Mouse (Mus musculus): ENCODE measurements at regions not wholly inside any gene's neighbourhood (a gene's known extent, or its start where the extent isn't known, plus 50 kb on each side); places are given as distances from the start of the nearest gene placed in this dataset.

DNA sequence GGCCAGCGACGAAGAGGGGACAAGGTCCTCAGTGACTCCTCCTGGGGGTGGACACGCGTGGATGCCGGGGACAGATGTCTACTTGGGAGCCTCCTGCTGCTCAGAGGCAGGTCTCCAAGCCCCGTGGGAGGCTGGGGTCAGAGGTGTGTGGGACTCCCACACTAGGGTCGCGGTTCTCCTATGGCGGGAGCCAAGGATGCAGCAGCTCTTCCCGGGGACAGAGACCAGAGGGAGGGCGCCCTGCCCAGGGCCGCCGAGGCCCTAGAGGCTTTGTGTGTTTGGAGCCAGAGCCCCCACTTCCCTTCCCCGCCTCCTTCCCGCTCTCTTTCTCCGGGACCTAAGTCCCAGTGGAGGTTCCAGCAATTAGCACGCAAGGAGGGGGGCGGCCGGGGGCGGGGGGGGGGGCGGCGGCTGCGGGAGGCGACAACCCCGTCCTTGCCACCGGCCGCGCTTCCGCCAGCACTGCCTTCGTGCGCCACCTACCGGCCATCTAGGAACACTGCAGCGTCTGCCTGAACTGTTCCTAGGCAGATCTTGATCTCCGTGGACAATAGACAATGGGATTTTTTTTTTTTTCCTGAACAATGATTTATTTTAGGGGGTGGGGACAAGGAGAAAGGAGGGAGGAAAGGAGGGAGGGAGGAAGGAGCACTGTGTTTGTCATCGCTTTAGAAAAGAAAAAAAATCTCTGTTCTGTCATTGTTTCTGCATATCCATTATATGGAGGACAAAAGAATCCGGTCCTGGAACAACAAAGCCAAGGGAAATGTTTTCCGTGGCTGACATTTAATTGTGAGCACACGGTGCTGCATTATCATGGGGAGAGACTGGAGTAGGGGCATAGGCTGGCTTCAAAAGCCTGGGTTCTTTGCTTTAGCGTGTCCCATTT, 71.8 kb upstream of the Foxo1 start:
- peak; percentile 93 for DNase-seq (ENCODE audit: low read depth, low spot score)

DNA sequence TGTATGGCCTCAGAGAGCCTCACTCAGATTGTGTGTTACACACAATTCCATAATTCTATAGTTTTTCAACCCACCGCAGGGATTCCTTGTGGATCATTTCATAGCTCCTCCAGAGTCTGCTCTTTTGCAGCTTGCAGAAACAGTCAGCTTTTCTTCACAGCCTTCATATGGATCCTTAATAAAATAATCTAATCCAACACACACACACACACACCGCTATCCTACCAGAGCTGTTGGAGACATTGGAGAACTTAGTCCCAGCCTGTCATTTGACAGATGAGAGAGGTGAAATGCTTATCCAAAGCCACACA, 71.2 kb upstream of the Foxo1 start:
- no peak for DNase-seq (ENCODE audit: low read depth, low spot score)

DNA sequence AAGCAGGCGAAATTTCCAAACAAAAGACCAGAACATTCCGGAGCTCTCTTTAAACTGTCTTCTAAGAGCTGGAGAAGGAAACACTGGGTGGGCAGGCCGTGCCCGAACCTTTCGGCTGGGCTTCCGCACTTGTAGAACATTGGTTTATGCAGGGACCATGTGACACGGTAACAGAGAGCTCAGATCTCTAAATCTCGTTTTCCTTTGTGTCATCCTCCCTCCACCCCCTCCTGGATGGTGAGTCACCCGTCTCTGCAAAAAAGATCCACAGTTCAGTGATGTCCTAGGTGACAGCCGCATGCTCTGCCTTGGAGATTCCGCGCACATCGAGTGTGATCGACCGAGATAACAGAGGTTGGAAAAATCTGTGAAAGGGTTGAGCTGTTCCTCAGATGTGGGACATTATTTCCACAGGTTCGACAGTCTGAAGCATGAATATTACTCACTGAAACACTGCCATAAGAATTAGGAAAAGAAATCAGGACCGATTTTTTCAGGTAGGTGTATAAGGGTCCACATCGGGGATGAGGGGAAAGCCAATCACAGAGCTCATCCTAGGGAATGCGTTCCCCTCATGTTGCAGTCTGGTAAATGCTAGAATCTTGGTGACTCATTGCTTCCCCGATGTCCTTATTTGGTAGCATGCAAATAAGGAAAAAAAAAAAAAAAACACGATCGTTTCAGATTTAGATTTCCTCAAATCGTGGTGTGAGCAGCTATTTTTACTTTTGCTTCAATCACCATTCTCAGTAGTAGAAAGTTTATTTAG, 70.0 kb upstream of the Foxo1 start:
- DNase-seq (ENCODE audit: low read depth, low spot score): no peak

GRCm38 (mm10) chr3:52198751-52199738, 69.1 kb upstream of the Foxo1 start:
- DNase-seq (ENCODE audit: low read depth, low spot score): no peak

DNA sequence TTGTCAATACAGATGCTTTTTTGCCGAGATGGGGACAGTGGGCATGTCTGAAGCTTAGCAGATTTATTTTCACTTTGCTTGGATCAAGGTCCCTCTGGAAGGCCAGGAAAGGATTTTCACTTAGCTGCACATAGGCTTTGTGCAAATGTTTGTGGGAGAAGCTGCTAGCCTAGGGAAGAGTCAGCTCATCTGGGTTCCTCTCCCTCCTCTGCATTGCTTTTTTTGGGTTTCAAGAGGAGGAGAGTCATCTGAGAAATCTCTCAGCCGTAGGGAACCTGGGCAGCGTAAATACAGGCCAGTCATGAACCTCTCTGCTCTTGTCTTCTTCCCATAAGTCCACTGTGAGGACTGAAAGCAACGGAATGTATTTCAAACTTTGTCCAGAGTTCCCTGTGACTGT, 68.0 kb upstream of the Foxo1 start:
- DNase-seq (ENCODE audit: low read depth, low spot score): no peak

GRCm38 (mm10) chr3:52210556-52211302, 57.4 kb upstream of the Foxo1 start:
- DNase-seq (ENCODE audit: low read depth, low spot score): peak; percentile 41

GRCm38 (mm10) chr3:52211303-52211695, 56.8 kb upstream of the Foxo1 start:
- DNase-seq (ENCODE audit: low read depth, low spot score): no peak

GRCm38 (mm10) chr3:52214114-52214513, 54.0 kb upstream of the Foxo1 start:
- DNase-seq (ENCODE audit: low read depth, low spot score): no peak

- no peak for DNase-seq (ENCODE audit: low read depth, low spot score)
Measured at GRCm38 (mm10) chr3:52215083-52215482, 53.1 kb upstream of the Foxo1 start.
